Mouse (Mus musculus): ENCODE data around the gene Mrpl20.

GRCm38 (mm10) chr4:155779498-155779897, 23.2 kb upstream of the Mrpl20 start:
- TF ChIP-seq CTCF (conservative IDR thresholded peaks at IDR 0.05; ENCODE audit: low read length) (no peak), POU5F1 (IDR thresholded peaks at IDR 0.05; ENCODE audit: borderline replicate concordance, low read length) (no peak), NANOG (IDR thresholded peaks at IDR 0.05; ENCODE audit: borderline replicate concordance, low read length) (no peak)

Data from E14TG2a.4 (cell line).